Mouse (Mus musculus) left cerebral cortex, adult 2 months (tissue): ENCODE data around the gene Sec22a. TPM values are rescaled to one million over a fixed set of nuclear protein-coding genes. Genes with fewer than 3 reads are reported as not detected.

Experiments used
- DNase-seq, 2 experiments: peaks; one replicate each; pipeline ENCODE4 v3.0.0; 2021 to 2022; ENCODE audit warnings: low spot score in 2 of 2, mixed read lengths in 1 of 2; ENCODE audit errors: extremely low spot score in 1 of 2
- H3K27ac ChIP-seq: fragments of 200-600 bp; 2 replicates; pipeline ENCODE4 v1.8.1; 2022
- H3K4me3 ChIP-seq: fragments of 200-600 bp; 2 replicates; pipeline ENCODE4 v1.8.1; 2022
- CTCF ChIP-seq: fragments of 200-600 bp; IDR thresholded peaks from 2 replicates; pipeline ENCODE4 v1.8.1; 2022; ENCODE audit warnings: antibody characterized with exemption, mild to moderate bottlenecking, moderate library complexity
- intact Hi-C: fragments of 180-260 bp; cut with DNase I; formaldehyde crosslinking; loops from one replicate; pipeline ENCODE4 v1.15.1; 2025
- long read RNA-seq, 2 experiments: library from polyadenylated mRNA; stranded (forward); transcript quantifications; one replicate each; pipeline ENCODE4 v2.0.0; 2021; ENCODE audit warnings: borderline mapping rate in 2 of 2
- total RNA-seq, 2 experiments: library from RNA; stranded (reverse); gene quantifications; 2 replicates each; pipeline ENCODE4 v1.2.3; 2021

The Sec22a gene
- total RNA-seq = 10 to 100 TPM; 12.9 to 14.1 TPM
- long read RNA-seq, experiment 1, transcript Sec22a-201 (7 exons, 3,992 nt) = major isoform, 7 of 13 reads
- long read RNA-seq, experiment 1, partial matches to known transcripts = 4 of 13 reads
- long read RNA-seq, experiment 1, other reads (novel, unspliced or antisense) = 2 of 13 reads
- long read RNA-seq, experiment 2, partial matches to known transcripts = 1 of 6 reads
- long read RNA-seq, experiment 2, other reads (novel, unspliced or antisense) = 1 of 6 reads

GRCm38 (mm10) chr16:35363150-35364062 is at the start of gene Sec22a:
Gene Sec22a (minus strand): TSS chr16:35363918.
- intact Hi-C loops = loop anchor here (5.0 kb wide), 1 partner anchor 264 kb away; no protein-coding TSS in a partner anchor
- H3K4me3 ChIP-seq = peak within 1 kb of the TSS; percentile 74
- H3K27ac ChIP-seq = peak within 1 kb of the TSS; percentile 87
- no peak; the same call in 1 of the 2 replicates for TF ChIP-seq CTCF
- peak; percentile 94 to 95 for DNase-seq

GRCm38 (mm10) chr16:35406706-35407105 is 43.0 kb upstream of the Sec22a start:
- H3K27ac ChIP-seq = no peak overlapping the region
- intact Hi-C loops = no loop called here
- TF ChIP-seq CTCF = no peak
- DNase-seq = no peak
- H3K4me3 ChIP-seq = no peak overlapping the region

DNA sequence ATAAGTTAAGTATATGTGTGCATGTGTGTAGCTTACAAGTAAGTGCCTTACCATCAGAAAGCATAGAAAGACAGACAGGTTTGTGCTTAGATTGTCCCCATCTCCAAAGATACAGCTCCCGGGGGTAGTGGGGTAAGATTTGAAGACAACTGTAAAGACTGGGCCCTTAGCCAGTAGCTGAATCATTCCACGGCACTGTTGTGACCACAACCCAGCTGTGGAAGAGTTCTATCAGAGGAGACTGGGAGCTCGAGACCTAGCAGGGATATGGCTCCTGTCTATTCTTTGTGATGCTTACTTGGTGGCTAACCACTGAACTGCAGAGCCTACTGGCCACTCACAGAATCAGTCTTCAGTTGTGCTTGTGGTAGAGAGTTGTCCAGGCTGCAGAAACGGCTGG is 42.4 kb upstream of the Sec22a start:
- H3K27ac ChIP-seq = no peak overlapping the region
- intact Hi-C loops = no loop called here
- DNase-seq = no peak
- no peak for TF ChIP-seq CTCF
- no peak overlapping the region for H3K4me3 ChIP-seq

DNA sequence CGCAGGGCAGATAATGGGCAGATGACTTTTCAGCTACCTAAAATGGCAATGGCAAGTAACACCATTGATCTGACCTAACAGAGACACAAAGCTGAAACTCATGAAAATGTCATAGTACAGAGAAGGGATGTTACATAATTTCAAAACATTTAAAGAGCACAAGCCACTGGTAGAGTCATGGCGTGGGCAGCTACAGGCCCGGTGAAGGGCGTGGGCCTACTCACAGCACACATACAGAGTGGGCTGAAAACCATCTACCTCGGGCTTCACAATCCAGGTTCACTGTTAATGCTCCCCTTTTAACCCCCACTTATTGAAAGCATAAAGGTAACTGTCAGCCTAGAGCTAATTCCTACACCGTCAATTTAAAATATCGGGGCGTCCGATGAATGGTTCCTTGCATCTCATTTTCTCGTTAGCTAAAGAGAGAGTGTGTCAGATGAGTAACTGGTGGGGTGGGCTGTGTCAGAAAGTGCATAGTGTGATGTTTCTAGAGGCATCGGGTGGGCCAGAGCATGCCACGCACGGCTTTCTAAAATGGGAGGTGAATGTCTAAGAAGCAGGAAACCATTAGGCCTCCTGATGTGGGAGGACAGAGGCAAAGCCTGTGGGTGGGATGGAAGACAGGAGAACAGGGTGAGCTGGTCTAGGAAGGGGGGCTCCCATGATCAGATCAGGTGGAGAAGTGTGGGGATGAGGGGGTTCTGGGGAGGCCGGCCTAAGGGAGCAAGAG is 41.8 kb upstream of the Sec22a start:
- no peak for TF ChIP-seq CTCF
- no peak for DNase-seq
- H3K4me3 ChIP-seq = no peak overlapping the region

GRCm38 (mm10) chr16:35404864-35405263 is 41.1 kb upstream of the Sec22a start:
- H3K27ac ChIP-seq = no peak overlapping the region
- DNase-seq = no peak
- H3K4me3 ChIP-seq = no peak overlapping the region
- intact Hi-C loops = no loop called here
- no peak for TF ChIP-seq CTCF

More for the DNA sequence above, 41.8 kb upstream of the Sec22a start:
- H3K27ac ChIP-seq = no peak overlapping the region
- intact Hi-C loops = no loop called here

DNA sequence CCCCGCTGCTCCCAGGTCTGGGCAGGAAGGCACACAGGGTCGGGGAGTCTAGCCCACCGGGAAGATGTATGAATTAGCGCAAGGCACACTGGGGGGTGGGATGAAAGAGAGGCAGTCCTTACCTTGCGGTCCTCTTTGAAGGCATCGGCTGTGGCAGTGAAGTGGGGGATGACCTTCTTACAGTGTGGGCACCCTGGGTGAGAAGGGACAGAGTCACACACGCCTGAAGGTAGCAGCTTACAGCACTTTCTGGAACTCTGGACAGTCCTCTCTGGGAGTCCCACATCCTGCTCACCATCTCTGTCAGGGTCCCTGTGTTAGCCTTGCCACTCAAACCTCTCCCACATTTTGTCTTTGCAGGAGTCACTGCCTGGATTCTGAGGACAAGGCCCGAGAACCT is 40.2 kb upstream of the Sec22a start:
- Histone ChIP-seq H3K4me3 (no peak overlapping the region), H3K27ac (no peak overlapping the region)
- no peak for DNase-seq
- intact Hi-C loops = no loop called here
- TF ChIP-seq CTCF = no peak

GRCm38 (mm10) chr16:35403356-35403755 is 39.6 kb upstream of the Sec22a start:
- no peak overlapping the region for H3K4me3 ChIP-seq
- H3K27ac ChIP-seq = no peak overlapping the region
- DNase-seq = no peak
- intact Hi-C loops = no loop called here
- TF ChIP-seq CTCF = no peak

- Histone ChIP-seq H3K4me3 (no peak overlapping the region), H3K27ac (no peak overlapping the region)
- no peak for TF ChIP-seq CTCF
- no peak for DNase-seq
- intact Hi-C loops = no loop called here
Measured at GRCm38 (mm10) chr16:35392813-35393212, 29.1 kb upstream of the Sec22a start.

DNA sequence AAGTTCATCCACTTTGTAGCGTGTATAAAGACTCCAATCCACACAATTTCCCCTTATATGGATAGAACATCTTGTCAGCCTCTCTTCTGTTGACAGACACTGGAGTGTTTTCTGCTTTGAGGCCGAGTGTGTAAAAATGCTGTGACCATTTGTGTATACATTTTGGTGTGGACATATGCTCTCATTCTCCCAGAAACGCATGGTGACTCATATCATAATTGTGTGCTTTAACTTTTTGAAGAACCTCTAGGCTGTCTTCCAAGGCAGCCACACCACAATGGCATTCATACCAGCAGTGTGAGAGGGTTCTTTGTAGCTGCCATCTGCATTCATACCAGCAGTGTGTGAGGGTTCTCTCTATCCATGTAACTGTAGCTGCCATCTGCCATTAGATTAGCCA is 21.9 kb upstream of the Sec22a start:
- intact Hi-C loops = no loop called here
- TF ChIP-seq CTCF = no peak
- H3K4me3 ChIP-seq = no peak overlapping the region
- no peak overlapping the region for H3K27ac ChIP-seq
- no peak for DNase-seq

- intact Hi-C loops = no loop called here
- no peak for TF ChIP-seq CTCF
Measured at GRCm38 (mm10) chr16:35380048-35380447, 16.3 kb upstream of the Sec22a start.

GRCm38 (mm10) chr16:35379344-35379743 is 15.6 kb upstream of the Sec22a start:
- Histone ChIP-seq H3K27ac (no peak overlapping the region), H3K4me3 (no peak overlapping the region)
- intact Hi-C loops = no loop called here
- no peak for DNase-seq
- TF ChIP-seq CTCF = no peak; the same call in 1 of the 2 replicates

More at GRCm38 (mm10) chr16:35380048-35380447, 16.3 kb upstream of the Sec22a start:
- Histone ChIP-seq H3K27ac (no peak overlapping the region), H3K4me3 (no peak overlapping the region)
- DNase-seq = no peak

GRCm38 (mm10) chr16:35364063-35364428 is 328 bp upstream of the Sec22a start:
- no peak for DNase-seq
- Histone ChIP-seq H3K27ac (0 out of 2 replicates have a peak overlapping the region, but pooled peaks have one; percentile 28), H3K4me3 (peak overlapping the region; percentile 74)
- no peak for TF ChIP-seq CTCF
- intact Hi-C loops = loop anchor here (5.0 kb wide), 1 partner anchor 263 kb away; no protein-coding TSS in a partner anchor
